Mouse (Mus musculus) v-Abl transformed pro-B cells (cell line): ENCODE measurements around the gene Tctn3.

ENCODE experiments used
- in situ Hi-C, 2 experiments: fragments of 400-800 bp; cut with MboI; formaldehyde crosslinking; loops; one replicate each; pipeline ENCODE4 v1.15.1; 2025; ENCODE audit not compliant: unreplicated experiment in 2 of 2

The Tctn3 gene

DNA sequence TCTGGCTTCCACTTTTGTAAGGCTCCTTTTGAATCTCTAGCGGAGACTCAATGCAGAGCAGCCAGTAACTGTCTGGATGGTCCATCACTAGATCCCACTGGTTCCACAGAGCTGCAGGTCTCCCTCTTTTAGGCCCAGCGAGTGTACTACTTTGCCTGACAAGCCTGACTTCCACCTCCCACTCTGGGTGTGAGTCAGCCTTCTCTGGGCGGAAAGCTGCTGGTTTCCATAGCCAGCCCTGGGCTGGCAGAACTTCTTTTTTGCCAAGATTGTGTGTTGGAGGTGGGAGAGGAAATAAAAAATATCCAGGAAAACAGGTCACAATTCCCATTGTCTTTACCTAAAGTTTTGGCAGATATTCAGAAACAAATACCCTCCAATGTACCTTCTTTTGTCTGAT, 18.1 kb upstream of the Tctn3 start:
- in situ Hi-C loops = no loop called here

GRCm38 (mm10) chr19:40628950-40629349, 16.9 kb upstream of the Tctn3 start:
- in situ Hi-C loops = no loop called here

GRCm38 (mm10) chr19:40625935-40626334, 13.9 kb upstream of the Tctn3 start:
- in situ Hi-C loops = no loop called here

GRCm38 (mm10) chr19:40621616-40622015, 9.6 kb upstream of the Tctn3 start:
- in situ Hi-C loops = loop anchor here in 1 of 2 experiments (25.0 kb wide), 1 partner anchor 291 kb away; no protein-coding TSS in a partner anchor

DNA sequence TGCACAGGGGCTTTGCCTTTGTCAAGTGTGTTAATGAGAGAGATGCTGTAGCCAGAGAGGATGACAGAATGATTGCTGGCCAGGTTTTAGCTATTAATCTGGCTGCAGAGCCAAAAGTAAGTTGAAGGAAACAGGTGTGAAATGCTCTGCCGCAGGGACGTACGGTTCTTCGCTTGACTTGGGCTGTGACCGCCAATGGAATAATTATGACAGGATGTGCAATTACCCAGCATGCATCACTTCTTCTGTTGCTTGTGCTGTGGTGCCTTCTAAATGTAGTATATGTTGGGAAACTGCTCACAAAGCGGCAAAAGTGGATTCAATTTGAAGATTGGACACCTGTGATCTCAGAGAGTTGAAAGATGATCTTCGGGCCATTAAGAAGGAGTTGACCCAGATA, 4.0 kb upstream of the Tctn3 start:
- in situ Hi-C loops = loop anchor here in 1 of 2 experiments (25.0 kb wide), 1 partner anchor 296 kb away; no protein-coding TSS in a partner anchor

DNA sequence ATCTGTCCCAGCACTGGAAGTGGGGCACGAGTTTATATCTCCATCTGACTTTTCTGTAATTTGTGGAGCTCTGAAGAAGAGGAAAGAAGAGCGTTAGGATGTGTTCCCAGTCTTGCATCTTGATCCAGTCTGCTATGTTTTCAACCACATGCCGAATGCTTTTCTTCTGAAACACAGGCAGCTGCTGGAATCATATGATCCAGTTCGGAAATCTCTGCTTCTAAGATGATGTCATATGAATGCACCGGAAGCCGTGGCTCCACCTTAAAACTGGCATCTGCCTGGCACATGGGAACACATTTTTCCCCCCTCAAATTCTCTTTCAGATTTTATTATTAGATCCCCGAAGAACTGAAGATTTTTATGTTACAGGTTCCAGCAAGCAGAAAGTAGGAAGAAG, 2.8 kb upstream of the Tctn3 start:
- in situ Hi-C loops = loop anchor here (5.0 to 25.0 kb wide), 3 partner anchors 42 to 297 kb away; no protein-coding TSS in a partner anchor

- in situ Hi-C loops = loop anchor here in 1 of 2 experiments (25.0 kb wide), 1 partner anchor 305 kb away; no protein-coding TSS in a partner anchor
These were observed 4.4 kb downstream of the Tctn3 start for GRCm38 (mm10) chr19:40607676-40608075.

GRCm38 (mm10) chr19:40605189-40605588, 6.8 kb downstream of the Tctn3 start:
- in situ Hi-C loops = loop anchor here in 1 of 2 experiments (25.0 kb wide), 1 partner anchor 307 kb away; no protein-coding TSS in a partner anchor

- in situ Hi-C loops = loop anchor here in 1 of 2 experiments (25.0 kb wide), 1 partner anchor 310 kb away; no protein-coding TSS in a partner anchor
These were observed 10.2 kb downstream of the Tctn3 start for GRCm38 (mm10) chr19:40601870-40602269.

DNA sequence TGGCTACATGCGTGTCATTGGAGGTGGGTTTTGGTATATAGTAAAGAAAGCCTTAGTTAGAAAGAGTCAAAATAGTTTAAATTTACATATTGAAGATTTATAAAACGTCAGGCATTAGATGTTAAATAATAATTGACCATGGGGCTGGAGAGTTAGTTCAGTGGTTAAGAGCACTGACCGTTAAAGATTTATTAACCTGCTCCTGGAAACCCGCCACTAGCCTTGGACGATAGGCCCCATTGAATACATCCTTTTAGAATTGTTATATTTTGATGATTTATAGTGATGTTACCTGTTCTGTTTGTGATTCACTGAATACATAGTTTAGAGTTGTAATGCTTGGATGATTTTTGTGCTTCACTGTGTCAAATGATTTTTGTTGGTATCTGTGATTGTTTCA, 11.2 kb downstream of the Tctn3 start:
- in situ Hi-C loops = loop anchor here in 1 of 2 experiments (25.0 kb wide), 1 partner anchor 311 kb away; no protein-coding TSS in a partner anchor

DNA sequence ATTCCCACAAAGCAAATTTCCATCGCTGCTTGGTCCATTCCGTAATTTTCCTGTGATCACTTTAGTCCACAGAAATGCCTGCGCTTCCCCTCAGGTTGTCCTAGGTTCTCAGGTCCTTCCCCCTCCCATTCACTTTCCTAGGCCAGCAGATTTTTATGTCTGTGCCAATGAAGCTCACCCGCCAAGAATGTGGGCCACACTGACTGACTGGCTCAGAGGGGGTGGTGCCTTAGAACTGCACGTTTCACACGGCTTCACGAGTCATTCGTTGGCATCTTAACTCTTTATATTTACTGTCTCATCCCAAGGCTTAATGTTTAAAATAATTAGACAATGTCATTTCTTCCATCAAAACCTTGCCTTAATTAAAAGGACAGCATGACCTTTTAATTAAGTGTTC, 16.2 kb downstream of the Tctn3 start:
- in situ Hi-C loops = no loop called here

- in situ Hi-C loops = no loop called here
These were observed 16.8 kb downstream of the Tctn3 start for GRCm38 (mm10) chr19:40595231-40595630.

- in situ Hi-C loops = loop anchor here in 1 of 2 experiments (5.0 kb wide), 1 partner anchor 133 kb away; no protein-coding TSS in a partner anchor
These were observed 22.5 kb downstream of the Tctn3 start for GRCm38 (mm10) chr19:40589530-40589880.

- in situ Hi-C loops = loop anchor here in 1 of 2 experiments (5.0 kb wide), 1 partner anchor 133 kb away; no protein-coding TSS in a partner anchor
These were observed 23.0 kb downstream of the Tctn3 start for GRCm38 (mm10) chr19:40588847-40589529.

GRCm38 (mm10) chr19:40588293-40588654, 23.8 kb downstream of the Tctn3 start, which contains the start of gene Aldh18a1:
Aldh18a1 (minus strand) TSS chr19:40588463.
- in situ Hi-C loops = loop anchor here in 1 of 2 experiments (5.0 kb wide), 1 partner anchor 134 kb away; no protein-coding TSS in a partner anchor

DNA sequence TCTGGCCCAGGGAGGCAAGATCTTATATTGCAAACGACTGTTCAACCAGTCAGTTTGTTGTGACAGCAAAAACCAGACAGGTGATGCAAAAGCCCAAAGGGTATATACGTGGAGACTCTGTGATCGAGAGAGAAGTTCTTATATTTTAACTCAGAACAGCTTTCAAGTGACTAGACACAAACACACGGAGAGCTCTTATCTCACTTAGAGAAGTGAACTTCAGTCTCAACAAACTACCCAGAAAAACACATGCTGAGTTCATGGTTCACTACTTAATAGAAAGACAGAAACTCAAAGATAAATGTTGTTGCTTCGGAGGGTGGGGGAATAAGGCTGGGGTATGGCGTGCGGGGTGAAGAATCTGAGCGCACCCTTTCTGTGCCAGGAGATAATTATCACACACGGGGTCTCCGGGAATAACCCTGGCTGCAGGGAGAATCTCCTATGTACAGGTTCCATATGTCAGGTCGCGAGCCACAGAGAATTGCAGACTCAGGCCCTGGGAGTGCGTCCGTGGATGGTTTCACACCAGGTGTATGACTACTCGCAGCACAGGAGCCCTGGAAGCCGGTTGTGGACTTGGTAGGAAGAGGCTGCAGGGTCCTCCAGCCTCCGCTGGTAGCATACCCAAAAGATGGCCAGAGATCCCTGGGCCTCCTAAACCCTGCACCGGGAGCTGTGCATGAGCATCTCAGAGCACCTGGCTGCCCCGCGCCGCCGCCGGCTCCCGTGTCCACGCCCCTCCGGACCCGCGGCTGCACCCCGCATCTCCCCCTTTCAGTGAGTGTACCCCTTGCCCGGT, 24.3 kb downstream of the Tctn3 start:
- in situ Hi-C loops = loop anchor here in 1 of 2 experiments (5.0 kb wide), 1 partner anchor 135 kb away; no protein-coding TSS in a partner anchor

DNA sequence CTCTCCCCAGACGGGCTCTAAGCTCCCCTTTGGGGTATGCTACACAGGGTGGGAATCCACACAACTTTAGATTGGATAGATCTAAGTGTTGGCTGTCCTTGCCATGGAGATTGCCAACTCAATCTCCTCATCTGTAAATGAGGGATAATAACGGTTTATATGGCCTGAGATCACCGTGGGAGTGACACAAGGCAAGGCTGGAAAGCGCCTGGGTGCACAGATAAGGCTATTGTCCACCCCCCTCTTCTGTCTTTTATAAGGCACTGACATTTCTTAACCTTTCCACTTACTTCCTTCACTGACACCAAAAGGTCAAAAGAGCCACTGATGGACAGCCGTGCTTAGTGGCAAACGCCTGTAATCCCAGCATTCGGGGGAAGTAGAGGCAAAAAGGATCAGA, 25.1 kb downstream of the Tctn3 start:
- in situ Hi-C loops = loop anchor here in 1 of 2 experiments (5.0 kb wide), 1 partner anchor 135 kb away; no protein-coding TSS in a partner anchor

GRCm38 (mm10) chr19:40581662-40582061, 30.4 kb downstream of the Tctn3 start:
- in situ Hi-C loops = no loop called here

- in situ Hi-C loops = no loop called here
These were observed 31.1 kb downstream of the Tctn3 start for GRCm38 (mm10) chr19:40580902-40581301.

DNA sequence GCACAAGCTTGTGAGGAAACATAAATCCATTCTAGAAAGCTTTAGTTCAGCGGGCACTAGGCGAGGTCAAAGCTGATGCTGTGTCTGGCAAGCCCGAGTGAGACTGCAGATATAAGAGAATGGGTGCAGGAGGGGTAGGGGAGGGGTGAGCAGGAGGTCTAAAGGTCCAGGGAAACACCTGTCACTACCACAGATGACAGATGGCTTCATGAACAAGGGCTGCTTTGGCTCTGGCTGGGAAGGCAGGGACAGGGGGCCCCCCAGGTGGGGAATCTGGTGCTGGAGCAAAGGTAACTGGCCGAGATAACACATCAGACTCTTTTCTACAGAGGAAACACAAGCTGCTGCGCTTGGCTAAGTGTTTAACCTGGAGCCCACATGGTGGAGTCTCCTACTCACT, 36.6 kb downstream of the Tctn3 start:
- in situ Hi-C loops = no loop called here

DNA sequence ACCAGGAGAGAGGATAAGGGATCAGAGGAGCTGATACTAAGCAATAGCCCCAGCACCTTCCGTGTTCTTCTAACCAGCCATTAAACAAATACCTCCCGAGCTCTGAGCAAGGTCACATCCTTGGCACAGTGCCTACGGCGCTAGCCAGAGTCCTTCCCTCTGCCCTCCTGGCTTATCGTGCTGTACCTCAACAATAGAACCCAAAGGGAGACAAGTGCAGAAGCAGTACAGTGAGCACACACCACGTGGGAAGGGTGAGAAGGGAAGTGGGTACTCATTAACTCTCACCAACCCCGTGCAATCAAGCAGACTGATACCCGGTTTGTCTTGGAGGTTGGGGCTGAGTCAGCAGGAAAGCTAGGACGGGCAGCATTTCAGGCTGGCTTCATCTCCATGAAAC, 41.3 kb downstream of the Tctn3 start:
- in situ Hi-C loops = no loop called here
